Comparison of ENCODE assay signal across 10 mouse cellular contexts in the genomic region with DNA sequence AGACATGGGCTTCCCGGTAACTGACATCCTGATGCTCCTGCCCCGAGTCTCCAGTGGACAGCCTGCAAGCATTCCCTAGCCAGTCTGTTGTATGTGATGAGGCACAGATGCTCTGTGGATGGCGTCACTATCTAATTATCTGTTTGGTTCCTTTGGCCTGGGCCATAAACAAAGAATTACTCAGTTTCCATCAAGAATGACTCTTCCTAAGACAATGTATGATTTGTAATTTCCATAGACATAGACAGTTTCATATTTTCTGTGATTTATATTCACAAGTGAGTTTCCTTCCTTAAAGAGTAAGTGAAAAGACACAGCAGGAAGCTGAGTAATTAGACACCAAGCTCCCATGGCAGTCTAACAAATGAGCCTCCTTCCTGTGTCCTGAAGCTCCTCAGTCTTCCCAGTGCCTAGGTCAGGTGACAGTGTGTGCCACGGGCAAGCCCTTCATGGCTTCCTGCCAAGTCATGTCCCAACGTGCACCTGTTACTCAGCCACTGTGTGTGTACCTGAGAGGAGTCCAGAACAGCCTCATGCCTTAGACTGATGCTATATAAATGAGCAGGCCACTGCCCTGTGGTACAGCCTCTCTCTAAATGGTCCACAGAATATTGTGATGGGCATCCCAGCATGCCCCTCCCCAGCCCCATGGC. TPM values are rescaled to one million over a fixed set of nuclear protein-coding genes. Genes with fewer than 3 reads are reported as not detected.
A peak's percentile ranks its signal among the peaks of the same experiment; 100 is the strongest.
DNase-seq lines count a peak whose midpoint lies in the region; ATAC-seq and TF ChIP-seq lines count a peak whose summit lies in the region.
"Had no signal": no experiment of that assay in that cellular context is flagged by ENCODE, and none has a peak within 500 bp of the region (broad histone marks: within the 10 kb centered on the region; RNA-seq: fewer than 3 reads in every experiment).

No protein-coding gene starts in this region.

- no peak for TF ChIP-seq POLR2A in kidney, adult 2 months (IDR thresholded peaks at IDR 0.05; ENCODE audit: low read depth, low read length)

- peak; percentile 85 for ATAC-seq in stomach, embryonic 16.5 days (ENCODE audit: insufficient read depth, low FRiP score)
- no peak for ATAC-seq in erythroblast, adult 5-6 weeks (replicated peaks; ENCODE audit: low FRiP score, poor library complexity, severe bottlenecking)
- no peak for ATAC-seq in midbrain, embryonic 15.5 days (replicated peaks)
- ATAC-seq: inflammation-experienced regulatory T-cells, adult 6 months had no signal

- no peak overlapping the region for H3K4me3 ChIP-seq in kidney, adult 2 months (ENCODE audit: insufficient read depth, low read depth, low read length)
- no peak overlapping the region for H3K4me3 ChIP-seq in stomach, embryonic 16.5 days (replicated peaks; ENCODE audit: low read length)
- no peak overlapping the region for H3K4me3 ChIP-seq in midbrain, embryonic 15.5 days
- H3K4me3 ChIP-seq: limb, embryonic 12.5 days had no signal

- no peak overlapping the region for H3K9ac ChIP-seq in stomach, embryonic 16.5 days (ENCODE audit: low read length)
- H3K9ac ChIP-seq in midbrain, embryonic 15.5 days: no peak overlapping the region
- H3K9ac ChIP-seq: limb, embryonic 12.5 days had no signal

- peak; percentile 19 for DNase-seq in embryo, embryonic 10 days (ENCODE audit: low spot score)
- DNase-seq in embryo, embryonic 11 days: no peak
- DNase-seq in urinary bladder, adult 18-20 months (ENCODE audit: low spot score in 2 of 2): peak; percentile 45 to 50
- DNase-seq in urinary bladder, postnatal 25 days (ENCODE audit: low spot score): no peak
- DNase-seq in kidney, adult 2 months: peak; percentile 70

- TF ChIP-seq CTCF in kidney, adult 2 months (conservative IDR thresholded peaks at IDR 0.05; ENCODE audit: insufficient read depth, insufficient read length, low read depth, low read length): no peak

- no peaks in the 10 kb centered on the region for H3K27me3 ChIP-seq in kidney, adult 2 months (replicated peaks; ENCODE audit: control insufficient read depth, insufficient read depth, low read length)
- no peaks in the 10 kb centered on the region for H3K27me3 ChIP-seq in stomach, embryonic 16.5 days (ENCODE audit: control insufficient read depth, insufficient read depth, low read length)
- H3K27me3 ChIP-seq in midbrain, embryonic 15.5 days (replicated peaks): no peaks in the 10 kb centered on the region
- H3K27me3 ChIP-seq: limb, embryonic 12.5 days had no signal

- 44% methylated on average over 5 of the region's 5 CpGs for WGBS in kidney, adult 2 months
- WGBS in stomach, embryonic 16.5 days: 54% methylated on average over 5 of the region's 5 CpGs
- 76% methylated on average over 5 of the region's 5 CpGs for WGBS in midbrain, embryonic 15.5 days

- H3K4me1 ChIP-seq in kidney, adult 2 months (ENCODE audit: control insufficient read depth, insufficient read depth, low read length): peaks cover 7% of the 10 kb centered on the region; the same call in 1 of the 2 replicates
- no peaks in the 10 kb centered on the region for H3K4me1 ChIP-seq in stomach, embryonic 16.5 days (ENCODE audit: control insufficient read depth, insufficient read depth, low read length)
- H3K4me1 ChIP-seq in midbrain, embryonic 15.5 days: no peaks in the 10 kb centered on the region
- H3K4me1 ChIP-seq: limb, embryonic 12.5 days had no signal

- H3K9me3 ChIP-seq in stomach, embryonic 16.5 days (replicated peaks; ENCODE audit: control insufficient read depth, low read length): no peaks in the 10 kb centered on the region
- H3K9me3 ChIP-seq in midbrain, embryonic 15.5 days: no peaks in the 10 kb centered on the region
- H3K9me3 ChIP-seq: limb, embryonic 12.5 days had no signal

- no peak overlapping the region for H3K4me2 ChIP-seq in stomach, embryonic 16.5 days (ENCODE audit: low read depth, low read length)
- H3K4me2 ChIP-seq in midbrain, embryonic 15.5 days: no peak overlapping the region
- H3K4me2 ChIP-seq: limb, embryonic 12.5 days had no signal

- H3K27ac ChIP-seq in kidney, adult 2 months (ENCODE audit: insufficient read depth, low read depth, low read length): no peak overlapping the region
- H3K27ac ChIP-seq in stomach, embryonic 16.5 days (ENCODE audit: low read length): no peak overlapping the region
- H3K27ac ChIP-seq in midbrain, embryonic 15.5 days: no peak overlapping the region

- no peaks in the 10 kb centered on the region; the same call in 1 of the 2 replicates for H3K36me3 ChIP-seq in kidney, adult 2 months (ENCODE audit: control insufficient read depth, insufficient read depth, low read length)
- H3K36me3 ChIP-seq in stomach, embryonic 16.5 days (ENCODE audit: control insufficient read depth, insufficient read depth, low read length): peaks cover 20% of the 10 kb centered on the region; the same call in 1 of the 2 replicates
- peaks cover 40% of the 10 kb centered on the region for H3K36me3 ChIP-seq in midbrain, embryonic 15.5 days (replicated peaks)

RNA-seq across cellular contexts. Expression of a gene that starts 45.7 kb away (rescaled TPM):
- 3.3 and 5.3 TPM in 2 replicates for polyA plus RNA-seq in kidney, adult 2 months (2012; rRNA removed)
- 3.2 and 3.7 TPM in 2 replicates for polyA plus RNA-seq in stomach, embryonic 16.5 days (2015; fragmentation: Nextera tagmentation; extraction: Ambion mirVana)
- 19.8 and 30.7 TPM in 2 replicates for total RNA-seq in erythroblast, adult 5-6 weeks (2015; ENCODE audit: low replicate concordance)
- total RNA-seq in erythroblast, adult 5-6 weeks (2017; ENCODE audit: low replicate concordance): 30.9 and 33.7 TPM in 2 replicates
- 1.00 and 1.5 TPM in 2 replicates for polyA plus RNA-seq in midbrain, embryonic 15.5 days (2015; fragmentation: Nextera tagmentation; extraction: Ambion mirVana)

RNA-seq across cellular contexts. Expression of a gene that starts 45.8 kb away (rescaled TPM):
- polyA plus RNA-seq in kidney, adult 2 months (2012; rRNA removed): 41.2 and 48.4 TPM in 2 replicates
- 31.6 and 36.8 TPM in 2 replicates for polyA plus RNA-seq in stomach, embryonic 16.5 days (2015; fragmentation: Nextera tagmentation; extraction: Ambion mirVana)
- 199 and 257 TPM in 2 replicates for total RNA-seq in erythroblast, adult 5-6 weeks (2015; ENCODE audit: low replicate concordance)
- total RNA-seq in erythroblast, adult 5-6 weeks (2017; ENCODE audit: low replicate concordance): 83.1 and 204 TPM in 2 replicates
- 4.2 and 5.7 TPM in 2 replicates for polyA plus RNA-seq in midbrain, embryonic 15.5 days (2015; fragmentation: Nextera tagmentation; extraction: Ambion mirVana)

Comparison
In these comparisons a context has a peak if more than half of its experiments do, and no peak if none do; other contexts are left out.
1. DNase-seq: peak in embryo, embryonic 10 days (single experiment), urinary bladder, adult 18-20 months (2 of 2) and kidney, adult 2 months (single experiment); none in embryo, embryonic 11 days (single experiment) and urinary bladder, postnatal 25 days (single experiment).